Mouse (Mus musculus) ES-E14 (cell line): ENCODE results near the gene Lnx1.

ENCODE experiments used
- CHD2 ChIP-seq: IDR thresholded peaks from 2 replicates; pipeline ENCODE4 v1.6.1; 2014; ENCODE audit warnings: mild to moderate bottlenecking, low read depth, low read length, inconsistent platforms
- HCFC1 ChIP-seq: IDR thresholded peaks from 2 replicates; pipeline ENCODE4 v1.6.1; 2012; ENCODE audit warnings: low read length, inconsistent platforms, borderline replicate concordance; ENCODE audit not compliant: insufficient read depth
- MAFK ChIP-seq: IDR thresholded peaks from 2 replicates; pipeline ENCODE4 v1.6.1; 2014; ENCODE audit warnings: mild to moderate bottlenecking, low read depth, low read length, inconsistent platforms; ENCODE audit not compliant: insufficient read depth
- ZC3H11A ChIP-seq: IDR thresholded peaks from 2 replicates; pipeline ENCODE4 v1.6.1; 2012; ENCODE audit warnings: low read depth, mild to moderate bottlenecking, inconsistent platforms, low read length, borderline replicate concordance
- ZNF384 ChIP-seq: IDR thresholded peaks from 2 replicates; pipeline ENCODE4 v1.6.1; 2012; ENCODE audit warnings: low read depth, low read length, inconsistent platforms

DNA sequence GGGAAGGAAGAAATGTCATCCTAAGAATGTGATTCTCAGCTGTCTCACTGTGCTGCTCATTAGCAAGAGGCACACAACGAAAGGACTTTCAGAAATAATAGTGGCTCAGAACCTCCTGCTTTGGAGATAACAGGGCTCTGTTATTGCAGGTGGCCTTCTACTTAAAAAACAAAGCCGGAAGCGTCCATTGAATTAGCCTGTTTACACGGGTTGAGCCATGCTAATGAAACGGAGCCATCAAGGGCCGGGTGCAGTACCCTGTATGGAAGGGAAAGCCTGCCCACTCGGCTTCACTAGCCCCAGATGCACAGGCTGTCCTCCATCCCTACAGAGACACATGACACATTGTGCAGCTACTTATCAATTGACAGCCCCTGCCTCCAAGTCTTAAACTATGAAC, 13.5 kb upstream of the Lnx1 start:
- no peak for TF ChIP-seq ZC3H11A
- TF ChIP-seq MAFK: no peak
- TF ChIP-seq CHD2: no peak
- no peak for TF ChIP-seq HCFC1
- no peak for TF ChIP-seq ZNF384
